Mouse (Mus musculus): ENCODE results near the gene Jhy.

Gene Jhy

GRCm38 (mm10) chr9:40851515-40851914 lies 112.4 kb downstream of the Jhy start:
- DNase-seq = no peak

Data from kidney, adult 11 months (tissue).